Mouse (Mus musculus): ENCODE results near the gene Zpbp2. TPM values are rescaled to one million over a fixed set of nuclear protein-coding genes. Genes with fewer than 3 reads are reported as not detected.
A peak's percentile ranks its signal among the peaks of the same experiment; 100 is the strongest.

The Zpbp2 gene
- total and polyA plus RNA-seq, 3 experiments = 0.36 to 4.8 (median 3.3) TPM

DNA sequence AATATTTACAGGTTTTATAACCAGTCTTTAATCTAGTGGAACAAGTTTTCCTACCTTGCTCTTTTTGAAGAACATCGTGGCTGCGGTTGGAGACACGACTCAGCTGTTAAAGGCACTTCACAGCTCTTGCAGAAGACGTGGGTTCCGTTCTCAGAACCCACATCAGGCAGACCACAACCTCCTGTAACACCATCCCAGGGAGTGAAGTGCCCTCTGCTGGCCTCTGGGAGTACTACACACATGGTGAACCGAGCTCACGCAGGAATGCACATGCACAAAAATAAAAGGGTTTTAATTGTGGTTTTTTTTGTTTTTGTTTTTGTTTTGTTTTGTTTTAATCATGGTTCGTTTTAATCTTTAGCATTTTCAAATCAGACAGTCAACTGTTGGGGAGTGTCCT lies 17.4 kb downstream of the Zpbp2 start:
- no peak for TF ChIP-seq GATA1 (IDR thresholded peaks at IDR 0.05; ENCODE audit: borderline replicate concordance, low read length)
- peak; percentile 13; the same call in 1 of the 2 replicates for TF ChIP-seq CTCF (IDR thresholded peaks at IDR 0.05; ENCODE audit: low read depth, low read length)
- Histone ChIP-seq H3K4me1 (ENCODE audit: insufficient read depth, low read depth, low read length) (no peaks in the 10 kb centered on the region), H3K36me3 (replicated peaks) (no peaks in the 10 kb centered on the region), H3K4me3 (ENCODE audit: low read depth, low read length) (no peak overlapping the region), H3K9me3 (replicated peaks) (peaks cover 3% of the 10 kb centered on the region), H3K27me3 (ENCODE audit: insufficient read depth, low read length) (peaks cover 20% of the 10 kb centered on the region)
- DNase-seq (ENCODE audit: low spot score) = no peak
- ATAC-seq (ENCODE audit: extremely low read depth, insufficient number of reproducible peaks, low FRiP score, poor library complexity, severe bottlenecking) = no peak

DNA sequence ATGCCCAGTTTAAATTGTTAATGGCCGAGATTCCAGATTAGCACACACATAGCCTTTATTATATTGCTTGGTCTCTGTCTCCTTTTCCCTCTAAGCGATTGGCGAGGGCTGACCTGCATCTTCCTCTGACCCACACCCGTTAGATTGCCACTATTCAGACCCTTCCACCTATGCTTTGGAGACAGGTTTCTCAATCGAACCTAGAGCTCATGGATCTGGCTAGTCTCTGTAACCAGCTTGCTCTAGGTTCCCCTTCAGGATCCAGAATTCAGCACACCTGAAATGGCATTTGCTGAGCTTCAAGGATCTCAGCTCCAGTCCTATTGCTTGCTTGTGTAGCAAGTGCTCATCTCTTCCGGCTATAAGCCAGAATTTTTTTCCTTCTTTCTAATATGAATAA lies 18.6 kb downstream of the Zpbp2 start:
- ATAC-seq (ENCODE audit: extremely low read depth, insufficient number of reproducible peaks, low FRiP score, poor library complexity, severe bottlenecking) (no peak), DNase-seq (ENCODE audit: low spot score) (no peak)
- Histone ChIP-seq H3K4me1 (ENCODE audit: insufficient read depth, low read depth, low read length) (no peaks in the 10 kb centered on the region), H3K27me3 (ENCODE audit: insufficient read depth, low read length) (peaks cover 14% of the 10 kb centered on the region), H3K4me3 (ENCODE audit: low read depth, low read length) (no peak overlapping the region), H3K36me3 (replicated peaks) (no peaks in the 10 kb centered on the region), H3K9me3 (replicated peaks) (peaks cover 3% of the 10 kb centered on the region)
- TF ChIP-seq POLR2AphosphoS5 (IDR thresholded peaks at IDR 0.05; ENCODE audit: insufficient replicate concordance, low read depth, low read length) = no peak
- no peak for TF ChIP-seq GATA2 (IDR thresholded peaks at IDR 0.05; ENCODE audit: borderline replicate concordance, low read depth, low read length)
- no peak for TF ChIP-seq CTCF (IDR thresholded peaks at IDR 0.05; ENCODE audit: low read depth, low read length)
- TF ChIP-seq TAL1 (conservative IDR thresholded peaks at IDR 0.05; ENCODE audit: low read depth, low read length) = no peak
- no peak for TF ChIP-seq GATA1 (IDR thresholded peaks at IDR 0.05; ENCODE audit: borderline replicate concordance, low read length)

GRCm38 (mm10) chr11:98577776-98578175 lies 26.9 kb downstream of the Zpbp2 start:
- H3K36me3 ChIP-seq (replicated peaks) = peaks cover 31% of the 10 kb centered on the region
- peaks cover 2% of the 10 kb centered on the region; the same call in 1 of the 2 replicates for H3K27me3 ChIP-seq (ENCODE audit: insufficient read depth, low read length)
- H3K9me3 ChIP-seq (replicated peaks) = no peaks in the 10 kb centered on the region
- no peak for TF ChIP-seq POLR2AphosphoS5 (IDR thresholded peaks at IDR 0.05; ENCODE audit: insufficient replicate concordance, low read depth, low read length)
- TF ChIP-seq GATA1 (IDR thresholded peaks at IDR 0.05; ENCODE audit: borderline replicate concordance, low read length) = no peak
- no peak for TF ChIP-seq TAL1 (conservative IDR thresholded peaks at IDR 0.05; ENCODE audit: low read depth, low read length)
- no peak for TF ChIP-seq GATA2 (IDR thresholded peaks at IDR 0.05; ENCODE audit: borderline replicate concordance, low read depth, low read length)
- TF ChIP-seq CTCF (IDR thresholded peaks at IDR 0.05; ENCODE audit: low read depth, low read length) = no peak
- ATAC-seq (ENCODE audit: extremely low read depth, insufficient number of reproducible peaks, low FRiP score, poor library complexity, severe bottlenecking) (no peak), DNase-seq (ENCODE audit: low spot score) (no peak)
- H3K4me3 ChIP-seq (ENCODE audit: low read depth, low read length) = no peak overlapping the region
- peaks cover 44% of the 10 kb centered on the region for H3K4me1 ChIP-seq (ENCODE audit: insufficient read depth, low read depth, low read length)

DNA sequence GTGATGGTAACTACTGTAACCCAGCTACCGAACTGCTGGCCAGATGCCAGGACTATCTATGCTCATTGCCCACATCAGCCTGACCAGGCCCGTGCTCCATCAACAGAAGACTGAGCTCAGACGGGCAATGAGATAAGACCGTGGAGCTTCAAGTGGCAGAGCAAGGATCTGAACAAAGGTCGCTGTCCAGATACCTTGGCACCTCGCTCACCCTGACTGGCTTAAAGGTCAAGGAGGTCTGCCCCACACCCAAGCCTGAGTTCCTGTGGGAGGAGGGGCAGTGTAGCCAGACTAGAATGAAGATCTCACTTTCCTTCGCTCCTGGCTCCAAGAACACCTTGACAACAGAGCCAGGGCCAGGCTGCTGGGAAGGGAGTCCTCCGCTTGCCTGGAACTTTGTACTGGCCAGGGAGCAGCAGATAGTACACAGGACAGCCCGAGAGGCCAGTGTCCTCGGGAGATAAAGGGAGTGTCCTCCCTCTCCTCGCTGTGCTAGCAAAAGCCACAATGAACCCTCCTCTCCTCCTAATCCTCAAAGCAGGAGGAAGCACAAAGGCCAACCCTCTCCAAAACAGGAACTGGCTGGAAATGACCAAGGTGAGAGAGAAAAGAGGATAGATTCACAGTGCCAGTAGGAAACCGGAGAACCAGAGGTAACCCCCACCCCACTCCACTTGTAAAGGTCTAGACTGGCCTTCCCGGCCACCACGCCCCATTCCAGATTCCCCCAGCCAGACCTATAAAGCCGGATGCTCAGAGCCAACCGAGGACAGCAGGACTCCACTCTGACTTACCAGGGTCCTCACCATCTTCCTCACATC lies 29.6 kb downstream of the Zpbp2 start:
- ATAC-seq (ENCODE audit: extremely low read depth, insufficient number of reproducible peaks, low FRiP score, poor library complexity, severe bottlenecking) = peak; percentile 32; the same call in 1 of the 2 replicates
- TF ChIP-seq GATA2 (IDR thresholded peaks at IDR 0.05; ENCODE audit: borderline replicate concordance, low read depth, low read length) = no peak
- TF ChIP-seq GATA1 (IDR thresholded peaks at IDR 0.05; ENCODE audit: borderline replicate concordance, low read length) = no peak
- peak; percentile 59 for TF ChIP-seq TAL1 (conservative IDR thresholded peaks at IDR 0.05; ENCODE audit: low read depth, low read length)
- no peak for TF ChIP-seq POLR2AphosphoS5 (IDR thresholded peaks at IDR 0.05; ENCODE audit: insufficient replicate concordance, low read depth, low read length)
- TF ChIP-seq CTCF (IDR thresholded peaks at IDR 0.05; ENCODE audit: low read depth, low read length) = no peak
- Histone ChIP-seq H3K36me3 (replicated peaks) (peaks cover 57% of the 10 kb centered on the region), H3K4me1 (ENCODE audit: insufficient read depth, low read depth, low read length) (peaks cover 71% of the 10 kb centered on the region), H3K27me3 (ENCODE audit: insufficient read depth, low read length) (peaks cover 2% of the 10 kb centered on the region; the same call in 1 of the 2 replicates), H3K4me3 (ENCODE audit: low read depth, low read length) (peak overlapping the region; percentile 67; the same call in 1 of the 2 replicates), H3K9me3 (replicated peaks) (no peaks in the 10 kb centered on the region)
- peak; percentile 57 for DNase-seq (ENCODE audit: low spot score)

GRCm38 (mm10) chr11:98581286-98582029 lies 30.6 kb downstream of the Zpbp2 start:
- DNase-seq (ENCODE audit: low spot score) = peak; percentile 49
- Histone ChIP-seq H3K9me3 (replicated peaks) (no peaks in the 10 kb centered on the region), H3K36me3 (replicated peaks) (peaks cover 60% of the 10 kb centered on the region), H3K4me3 (ENCODE audit: low read depth, low read length) (peak overlapping the region; percentile 67; the same call in 1 of the 2 replicates), H3K27me3 (ENCODE audit: insufficient read depth, low read length) (peaks cover 2% of the 10 kb centered on the region; the same call in 1 of the 2 replicates), H3K4me1 (ENCODE audit: insufficient read depth, low read depth, low read length) (peaks cover 81% of the 10 kb centered on the region)
- TF ChIP-seq CTCF (IDR thresholded peaks at IDR 0.05; ENCODE audit: low read depth, low read length) (no peak), TAL1 (conservative IDR thresholded peaks at IDR 0.05; ENCODE audit: low read depth, low read length) (no peak), POLR2AphosphoS5 (IDR thresholded peaks at IDR 0.05; ENCODE audit: insufficient replicate concordance, low read depth, low read length) (no peak), GATA1 (IDR thresholded peaks at IDR 0.05; ENCODE audit: borderline replicate concordance, low read length) (no peak), GATA2 (IDR thresholded peaks at IDR 0.05; ENCODE audit: borderline replicate concordance, low read depth, low read length) (no peak)
- peak; percentile 46 for ATAC-seq (ENCODE audit: extremely low read depth, insufficient number of reproducible peaks, low FRiP score, poor library complexity, severe bottlenecking)

DNA sequence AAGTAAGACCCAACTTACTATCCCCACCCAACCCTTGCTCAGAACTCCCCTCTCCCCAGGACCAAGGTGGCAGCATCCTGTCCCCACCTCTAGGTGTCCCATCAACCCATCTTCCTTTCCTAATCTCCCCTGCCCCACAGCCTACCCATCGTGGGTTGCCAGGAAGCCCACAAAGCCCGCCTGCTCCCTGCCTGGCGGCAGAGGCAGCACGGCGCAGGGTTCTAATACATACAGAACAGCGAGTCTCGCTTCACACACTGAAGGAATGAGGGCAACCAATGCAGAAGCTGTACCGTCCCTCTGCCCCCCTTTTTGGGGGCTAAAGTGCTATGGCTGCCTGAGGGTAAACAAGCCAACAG lies 31.1 kb downstream of the Zpbp2 start:
- H3K4me3 ChIP-seq (ENCODE audit: low read depth, low read length) = peak overlapping the region; percentile 67; the same call in 1 of the 2 replicates
- peaks cover 60% of the 10 kb centered on the region for H3K36me3 ChIP-seq (replicated peaks)

More for the DNA sequence above, 31.1 kb downstream of the Zpbp2 start:
- DNase-seq (ENCODE audit: low spot score) (peak; percentile 47), ATAC-seq (ENCODE audit: extremely low read depth, insufficient number of reproducible peaks, low FRiP score, poor library complexity, severe bottlenecking) (no peak; the same call in 1 of the 2 replicates)
- Histone ChIP-seq H3K9me3 (replicated peaks) (no peaks in the 10 kb centered on the region), H3K27me3 (ENCODE audit: insufficient read depth, low read length) (no peaks in the 10 kb centered on the region), H3K4me1 (ENCODE audit: insufficient read depth, low read depth, low read length) (peaks cover 81% of the 10 kb centered on the region)
- TF ChIP-seq GATA2 (IDR thresholded peaks at IDR 0.05; ENCODE audit: borderline replicate concordance, low read depth, low read length) = no peak
- TF ChIP-seq POLR2AphosphoS5 (IDR thresholded peaks at IDR 0.05; ENCODE audit: insufficient replicate concordance, low read depth, low read length) = no peak
- no peak for TF ChIP-seq TAL1 (conservative IDR thresholded peaks at IDR 0.05; ENCODE audit: low read depth, low read length)
- no peak for TF ChIP-seq GATA1 (IDR thresholded peaks at IDR 0.05; ENCODE audit: borderline replicate concordance, low read length)
- TF ChIP-seq CTCF (IDR thresholded peaks at IDR 0.05; ENCODE audit: low read depth, low read length) = no peak

All from G1E (cell line).